Mouse (Mus musculus): ENCODE measurements around the gene Hmgxb4.

The Hmgxb4 gene

GRCm38 (mm10) chr8:75018274-75018972, 25.3 kb downstream of the Hmgxb4 start:
- no peak for DNase-seq (ENCODE audit: low spot score in 2 of 2)

- DNase-seq (ENCODE audit: low spot score in 2 of 2) = no peak
Observed at GRCm38 (mm10) chr8:75023660-75024316, 30.6 kb downstream of the Hmgxb4 start.

- DNase-seq (ENCODE audit: low spot score in 2 of 2) = no peak
Observed at GRCm38 (mm10) chr8:75025809-75026208, 32.7 kb downstream of the Hmgxb4 start.

- DNase-seq (ENCODE audit: low spot score in 2 of 2) = no peak
Observed at GRCm38 (mm10) chr8:75030453-75031024, 37.4 kb downstream of the Hmgxb4 start.

GRCm38 (mm10) chr8:75032961-75033360, 39.8 kb downstream of the Hmgxb4 start:
- DNase-seq (ENCODE audit: low spot score in 2 of 2) = no peak

- peak; percentile 97 to 99 for DNase-seq (ENCODE audit: low spot score in 2 of 2)
Observed at GRCm38 (mm10) chr8:75033511-75034243, 40.5 kb downstream of the Hmgxb4 start, which contains the start of gene Tom1. Tom1 (plus strand) TSS chr8:75033705.

GRCm38 (mm10) chr8:75034285-75034684, 41.1 kb downstream of the Hmgxb4 start:
- no peak for DNase-seq (ENCODE audit: low spot score in 2 of 2)

GRCm38 (mm10) chr8:75035640-75036039, 42.5 kb downstream of the Hmgxb4 start:
- no peak for DNase-seq (ENCODE audit: low spot score in 2 of 2)

DNA sequence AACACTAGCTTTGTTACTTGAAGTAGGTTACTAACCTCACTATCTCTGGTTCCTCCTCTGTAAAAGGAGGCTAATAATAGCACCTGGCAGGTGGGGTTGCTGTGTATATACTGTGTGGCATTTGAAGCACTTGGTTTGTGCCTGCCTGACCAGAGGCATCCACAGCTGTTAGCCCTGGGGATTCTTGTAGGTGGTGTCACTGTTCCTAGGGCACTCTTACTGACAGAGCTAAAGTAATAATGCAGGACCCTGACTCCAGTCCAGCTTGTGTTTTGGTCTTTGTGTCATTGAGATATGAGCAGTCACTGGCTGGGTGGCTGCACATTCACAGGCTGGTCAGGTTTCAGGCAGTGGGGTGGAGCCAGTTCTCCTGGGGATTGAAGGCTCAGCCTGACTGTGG, 45.3 kb downstream of the Hmgxb4 start:
- DNase-seq (ENCODE audit: low spot score in 2 of 2) = no peak

DNA sequence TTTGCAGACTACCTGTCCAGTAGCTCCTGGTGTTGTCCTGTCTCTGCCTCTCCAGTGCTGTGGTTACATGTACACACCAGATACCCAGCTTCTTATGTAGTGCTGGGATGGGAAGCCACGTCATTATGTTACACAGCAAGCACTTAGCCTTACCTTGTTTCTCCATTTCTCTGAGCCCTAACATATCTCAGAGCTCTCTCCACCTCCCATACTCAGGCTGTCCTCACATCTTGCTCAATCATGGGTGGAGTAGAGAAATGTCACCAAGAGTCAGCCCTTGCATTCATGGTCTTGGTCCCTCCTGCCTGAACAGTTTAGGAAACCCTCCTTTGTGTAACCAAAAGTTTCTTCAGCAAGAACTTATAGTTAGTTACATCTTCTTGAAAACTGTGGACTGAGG, 46.6 kb downstream of the Hmgxb4 start:
- no peak for DNase-seq (ENCODE audit: low spot score in 2 of 2)

DNA sequence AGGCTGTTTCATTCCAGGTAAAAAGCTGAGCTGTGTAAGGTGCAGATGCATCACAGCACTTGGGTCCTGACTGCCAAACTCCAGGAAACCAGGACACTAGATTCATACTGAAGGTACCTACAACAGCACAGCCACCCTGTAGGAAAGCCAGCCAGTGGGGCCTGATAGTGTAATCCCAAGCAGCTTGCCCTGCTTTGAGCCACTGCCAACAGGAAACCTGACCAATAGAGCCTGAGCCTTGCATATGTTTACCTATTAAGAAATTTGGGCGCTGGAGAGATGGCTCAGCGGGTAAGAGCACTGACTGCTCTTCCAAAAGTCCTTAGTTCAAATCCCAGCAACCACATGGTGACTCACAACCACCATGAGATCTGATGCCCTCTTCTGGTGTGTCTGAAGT, 49.0 kb downstream of the Hmgxb4 start:
- DNase-seq (ENCODE audit: low spot score in 2 of 2) = no peak

DNA sequence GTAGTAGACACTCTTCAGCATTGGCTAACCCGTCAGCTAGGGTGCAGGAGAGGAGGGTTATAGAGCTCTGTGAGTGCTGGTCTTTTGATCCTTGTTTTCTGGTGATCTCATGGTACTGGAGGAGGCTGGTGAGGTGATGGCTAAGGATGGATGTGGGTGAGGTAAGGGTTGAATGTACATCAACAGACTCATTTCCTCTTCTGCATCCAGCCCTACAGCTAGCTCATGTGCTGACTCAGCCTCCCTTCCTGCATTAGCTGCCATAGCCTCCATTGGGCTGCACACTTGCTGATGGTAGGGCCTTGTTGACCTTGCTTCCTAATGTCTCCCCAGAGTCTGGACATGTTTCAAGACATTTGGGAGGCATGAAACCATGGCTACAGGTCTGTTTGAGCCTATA, 49.8 kb downstream of the Hmgxb4 start:
- no peak for DNase-seq (ENCODE audit: low spot score in 2 of 2)

DNA sequence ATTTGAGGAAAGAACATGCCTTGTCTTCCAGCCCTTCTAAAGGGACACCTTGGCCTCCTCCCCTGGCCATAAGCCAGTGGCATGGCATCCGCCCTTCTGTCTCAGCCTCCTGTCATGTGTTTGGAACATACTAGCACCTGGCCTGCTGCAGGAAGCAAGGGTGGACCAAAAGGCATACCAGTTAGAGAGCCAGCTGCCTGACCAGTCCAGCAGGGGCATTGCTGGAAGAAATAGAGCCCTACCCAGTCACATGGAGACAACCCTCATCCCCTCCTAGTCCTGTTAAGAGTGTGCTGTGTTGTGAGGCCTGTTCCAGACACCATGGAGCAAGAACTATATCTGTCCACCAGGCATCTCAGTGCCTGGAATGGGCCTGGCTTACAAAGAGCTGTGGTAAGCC, 53.1 kb downstream of the Hmgxb4 start:
- no peak for DNase-seq (ENCODE audit: low spot score in 2 of 2)

DNA sequence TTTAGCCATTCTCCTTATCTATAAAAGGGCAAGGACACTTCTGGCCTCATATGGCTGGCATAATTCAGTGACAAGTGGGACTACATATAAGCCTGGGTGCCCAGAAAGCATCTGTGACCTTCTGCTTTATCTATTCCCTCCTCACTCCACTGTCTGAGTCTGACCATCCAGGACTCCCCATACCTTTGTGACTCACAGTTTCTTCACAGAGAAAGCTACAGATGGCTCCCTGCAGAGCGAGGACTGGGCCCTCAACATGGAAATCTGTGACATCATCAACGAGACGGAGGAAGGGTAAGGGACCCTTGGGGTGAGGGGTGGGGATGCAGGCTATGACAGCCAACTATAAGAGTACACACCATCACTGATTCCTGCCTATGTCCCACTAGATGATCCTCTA, 54.6 kb downstream of the Hmgxb4 start:
- DNase-seq (ENCODE audit: low spot score in 2 of 2) = no peak

DNA sequence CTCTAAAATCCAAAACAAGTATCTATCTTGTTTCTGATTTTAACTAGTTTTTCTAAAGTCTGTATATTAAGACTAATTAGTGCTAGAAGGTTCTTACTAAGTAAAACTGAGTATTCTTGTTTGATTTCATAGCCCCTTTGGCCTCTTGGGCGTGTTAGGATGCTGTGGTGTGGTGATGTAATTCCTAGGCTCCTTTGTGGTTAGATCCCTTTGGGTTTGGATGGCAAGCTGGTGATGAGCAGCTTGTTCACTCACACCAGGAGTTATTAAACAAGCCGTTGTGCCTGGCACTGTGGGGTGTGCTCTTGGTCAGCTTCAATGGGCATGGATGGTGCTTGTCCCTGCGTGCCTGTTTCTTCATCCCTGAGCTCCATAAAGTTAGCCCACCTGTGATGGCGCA, 60.2 kb downstream of the Hmgxb4 start:
- DNase-seq (ENCODE audit: low spot score in 2 of 2) = no peak

- DNase-seq (ENCODE audit: low spot score in 2 of 2) = no peak
Observed at GRCm38 (mm10) chr8:75055673-75056072, 62.5 kb downstream of the Hmgxb4 start.

- no peak for DNase-seq (ENCODE audit: low spot score in 2 of 2)
Observed at GRCm38 (mm10) chr8:75060022-75060421, 66.9 kb downstream of the Hmgxb4 start.

- DNase-seq (ENCODE audit: low spot score in 2 of 2) = no peak
Observed at GRCm38 (mm10) chr8:75060815-75061214, 67.7 kb downstream of the Hmgxb4 start.

- DNase-seq (ENCODE audit: low spot score in 2 of 2) = no peak
Observed at GRCm38 (mm10) chr8:75063290-75063689, 70.1 kb downstream of the Hmgxb4 start.

DNA sequence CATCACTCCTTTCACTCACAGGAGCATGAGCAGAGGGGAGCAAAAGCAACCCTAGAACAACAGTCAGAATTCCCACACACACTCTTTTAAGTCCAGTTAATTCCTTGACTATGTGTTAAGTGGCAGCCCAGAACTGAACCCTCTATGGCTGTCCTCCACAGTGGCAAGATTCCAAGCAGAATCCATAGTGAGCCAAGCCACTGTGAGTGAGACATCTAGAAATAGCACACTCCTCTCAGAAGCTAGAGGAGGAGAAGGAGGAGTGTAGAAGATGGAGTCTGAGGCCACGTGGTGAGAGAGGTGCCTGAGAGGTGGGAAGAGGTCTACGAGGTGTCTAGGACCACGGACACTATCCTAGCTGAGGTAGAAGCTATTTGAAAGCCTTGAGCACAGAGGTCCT, 71.6 kb downstream of the Hmgxb4 start:
- DNase-seq (ENCODE audit: low spot score in 2 of 2) = no peak

- DNase-seq (ENCODE audit: low spot score in 2 of 2) = no peak
Observed at GRCm38 (mm10) chr8:75067287-75067686, 74.1 kb downstream of the Hmgxb4 start.

- DNase-seq (ENCODE audit: low spot score in 2 of 2) = no peak
Observed at GRCm38 (mm10) chr8:75070297-75070696, 77.1 kb downstream of the Hmgxb4 start.

All from frontal cortex, postnatal 14 days (tissue).